Mouse (Mus musculus) T-helper 17 cell (primary cell): ENCODE measurements around the gene Gm17304.

ENCODE experiments used
- in situ Hi-C, 2 experiments: fragments of 300-600 bp; cut with MboI, MseI; formaldehyde crosslinking; loops; 1 replicate in 1 of 2; 2 replicates in 1 of 2; pipeline ENCODE4 v1.15.1; 2025; ENCODE audit warnings: high pct_unique_total_duplicates in 2 of 2

Gene Gm17304

GRCm38 (mm10) chr5:106608798-106609197 is at the start of gene Gm17304:
Gene Gm17304, plus strand, starts transcription at chr5:106609098.
- in situ Hi-C loops = no loop called here

GRCm38 (mm10) chr5:106560631-106561498 is 48.0 kb upstream of the Gm17304 start:
- in situ Hi-C loops = no loop called here

GRCm38 (mm10) chr5:106561499-106561822 is 47.4 kb upstream of the Gm17304 start:
- in situ Hi-C loops = no loop called here

DNA sequence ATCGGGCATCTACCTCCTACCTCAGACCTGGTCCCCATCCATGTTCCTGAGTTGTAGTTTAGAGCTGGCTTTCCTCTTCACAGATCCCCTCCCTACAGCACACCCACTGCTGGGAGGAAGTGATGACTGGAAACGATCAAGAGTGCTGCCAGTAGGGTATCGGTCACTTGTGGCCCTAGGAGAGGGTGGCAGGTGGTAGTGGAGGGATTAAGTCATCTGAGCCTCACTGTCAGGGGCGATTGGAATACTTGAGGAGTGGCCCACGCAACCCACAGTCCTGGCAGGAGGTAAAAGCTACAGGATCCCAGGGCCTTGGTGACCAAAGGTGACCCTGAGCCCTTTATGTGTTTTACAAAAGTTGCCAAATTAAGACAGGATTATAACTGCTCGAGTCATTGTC is 42.9 kb upstream of the Gm17304 start:
- in situ Hi-C loops = no loop called here

- in situ Hi-C loops = loop anchor here in 1 of 2 experiments (5.0 kb wide), 1 partner anchor 107 kb away; no protein-coding TSS in a partner anchor
Measured at GRCm38 (mm10) chr5:106573742-106574559, 34.9 kb upstream of the Gm17304 start.

- in situ Hi-C loops = loop anchor here in 1 of 2 experiments (5.0 kb wide), 1 partner anchor 107 kb away; no protein-coding TSS in a partner anchor
Measured at GRCm38 (mm10) chr5:106574560-106574946, 34.3 kb upstream of the Gm17304 start.

DNA sequence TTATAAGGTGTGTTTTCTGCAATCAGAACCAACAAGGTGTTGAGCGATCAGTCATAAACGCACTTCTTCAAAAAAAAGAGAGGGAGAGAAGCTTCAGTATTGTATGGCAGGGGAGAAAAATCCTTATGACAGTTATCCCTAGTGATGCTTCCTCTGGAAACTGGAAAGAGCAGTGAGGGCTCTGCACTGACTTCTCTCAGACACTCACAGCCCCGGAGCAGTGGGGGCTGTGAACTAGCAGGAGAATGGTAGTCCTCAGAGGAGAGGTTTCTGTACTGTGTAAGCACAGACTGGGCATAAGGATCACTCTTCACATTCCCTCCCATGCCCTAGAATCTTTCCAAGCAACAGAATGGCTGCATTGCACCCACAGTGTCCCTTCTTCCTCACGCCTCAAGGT is 33.8 kb upstream of the Gm17304 start:
- in situ Hi-C loops = no loop called here

DNA sequence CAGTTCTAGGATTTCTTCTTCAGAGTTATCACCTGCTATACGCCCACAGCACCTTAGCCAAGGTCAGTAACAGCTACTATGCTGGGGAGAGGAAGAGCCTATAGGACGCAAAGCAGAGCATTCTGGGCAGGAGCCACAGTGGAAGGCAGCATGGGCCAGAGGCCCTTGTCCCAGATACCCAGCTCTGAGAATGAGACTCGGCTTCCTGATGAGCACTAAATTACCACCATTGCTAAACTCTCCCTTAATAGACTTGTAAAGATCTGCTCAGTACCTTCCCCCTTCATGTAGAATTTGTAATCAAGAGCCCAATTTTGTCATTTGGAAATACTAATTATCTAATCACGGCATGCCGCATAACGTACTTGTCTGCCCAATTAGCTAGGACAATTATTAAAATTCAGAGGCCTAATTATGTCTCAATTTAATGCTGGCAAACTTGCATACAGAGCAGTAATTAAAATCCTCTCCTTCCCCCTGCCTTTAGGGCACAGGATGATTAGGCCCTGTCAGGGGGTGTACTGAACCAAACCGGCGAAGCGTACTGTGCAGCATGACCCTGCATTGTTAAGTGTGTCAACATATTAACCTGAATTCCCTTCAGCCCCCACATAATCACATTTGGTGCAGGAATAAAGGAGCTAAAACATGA is 31.5 kb upstream of the Gm17304 start:
- in situ Hi-C loops = no loop called here

GRCm38 (mm10) chr5:106580943-106581342 is 28.0 kb upstream of the Gm17304 start:
- in situ Hi-C loops = no loop called here

GRCm38 (mm10) chr5:106589006-106589405 is 19.9 kb upstream of the Gm17304 start:
- in situ Hi-C loops = no loop called here

DNA sequence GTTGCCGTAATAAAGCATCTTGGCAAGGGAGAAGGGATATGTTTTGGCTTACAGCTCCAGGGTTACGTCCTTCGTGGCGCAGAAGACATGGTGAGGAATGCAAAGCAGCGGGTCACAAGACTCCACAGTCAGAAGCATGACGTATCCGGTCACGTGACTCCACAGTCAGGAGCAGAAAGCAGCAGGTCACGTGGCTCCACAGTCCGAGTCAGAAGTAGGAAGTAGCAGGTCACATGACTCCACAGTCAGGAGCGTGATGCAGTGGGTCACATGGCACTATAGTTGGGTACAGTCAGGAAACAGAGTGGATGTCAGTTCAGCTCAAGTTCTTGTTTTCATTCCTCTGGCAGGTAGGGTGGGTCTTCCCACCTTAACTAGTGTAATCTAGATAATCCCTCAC is 19.2 kb upstream of the Gm17304 start:
- in situ Hi-C loops = no loop called here

DNA sequence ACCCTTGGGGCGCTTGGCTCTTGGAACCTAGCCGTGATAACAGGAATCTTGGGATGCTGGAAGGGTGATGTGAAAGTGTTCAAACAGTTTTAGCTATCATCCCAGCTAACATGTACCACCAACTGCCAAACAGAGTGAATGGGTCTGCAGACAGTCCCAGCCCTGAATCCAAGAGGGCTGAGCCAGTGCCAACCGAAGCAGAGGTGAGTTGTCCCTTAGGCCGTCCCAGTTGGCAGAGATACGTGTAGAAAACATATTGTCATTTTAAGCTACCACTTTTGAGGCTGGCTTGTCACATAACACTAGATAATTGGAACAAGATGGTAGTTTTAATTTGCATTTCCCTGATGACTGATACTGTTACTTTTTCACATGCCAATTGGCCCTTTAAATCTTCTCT is 18.2 kb upstream of the Gm17304 start:
- in situ Hi-C loops = no loop called here

DNA sequence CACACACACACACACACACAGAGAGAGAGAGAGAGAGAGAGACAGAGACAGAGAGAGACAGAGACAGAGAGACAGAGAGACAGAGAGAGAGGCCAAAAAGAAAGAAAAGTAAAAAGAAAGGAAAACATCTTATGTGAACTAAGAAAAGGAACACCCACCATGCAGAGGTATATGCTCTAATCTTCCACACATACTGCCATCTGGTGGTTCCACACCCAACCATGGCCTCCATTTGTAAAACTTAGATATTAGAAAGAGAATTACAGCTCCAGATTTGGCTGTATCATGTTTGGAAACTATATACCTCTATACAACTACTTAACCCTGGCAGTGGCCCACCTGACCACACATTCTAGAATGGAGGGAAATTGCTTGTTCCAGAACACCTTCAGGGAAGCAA is 14.5 kb upstream of the Gm17304 start:
- in situ Hi-C loops = no loop called here

GRCm38 (mm10) chr5:106597472-106597871 is 11.4 kb upstream of the Gm17304 start:
- in situ Hi-C loops = no loop called here

DNA sequence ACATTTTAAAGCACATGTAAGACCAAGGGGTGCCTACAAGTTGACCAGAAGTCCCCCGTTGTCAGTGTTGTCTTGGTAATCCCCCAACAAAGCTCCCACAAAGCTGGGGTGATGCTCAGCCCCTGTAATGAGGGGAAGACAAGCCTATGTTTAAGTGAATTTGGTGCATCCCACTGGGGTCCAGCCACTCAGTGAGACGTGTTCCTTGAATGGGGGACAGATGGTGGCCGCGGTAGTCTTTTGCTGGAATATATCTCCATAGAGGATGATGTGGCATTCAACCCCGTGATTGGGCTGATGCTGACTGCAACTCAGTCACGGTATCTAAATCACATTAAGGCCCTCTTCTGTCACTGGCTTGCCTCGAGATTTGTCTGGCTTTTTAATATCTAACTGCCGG is 9.4 kb upstream of the Gm17304 start:
- in situ Hi-C loops = no loop called here

DNA sequence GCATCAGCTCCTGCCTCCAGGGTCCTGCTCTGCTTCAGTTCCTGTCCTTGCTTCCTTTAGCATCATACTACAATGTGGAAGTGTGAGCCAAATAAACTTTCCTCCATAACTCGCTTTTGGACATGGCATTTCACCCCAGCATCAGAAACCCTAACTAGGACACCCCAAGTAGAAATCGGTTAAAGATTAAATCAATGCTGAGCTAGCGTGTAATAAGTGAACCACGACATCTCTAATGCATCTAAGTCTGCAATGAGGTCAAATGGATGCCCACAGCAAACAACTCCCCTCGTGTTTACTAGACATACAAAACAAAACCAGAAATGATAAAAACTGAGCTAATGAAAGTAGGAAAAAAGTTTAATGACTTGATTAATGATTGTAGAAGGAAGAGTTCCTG is 4.5 kb upstream of the Gm17304 start:
- in situ Hi-C loops = no loop called here

GRCm38 (mm10) chr5:106605096-106605495 is 3.8 kb upstream of the Gm17304 start:
- in situ Hi-C loops = no loop called here

- in situ Hi-C loops = no loop called here
Measured at GRCm38 (mm10) chr5:106607081-106607480, 1.8 kb upstream of the Gm17304 start.

- in situ Hi-C loops = no loop called here
Measured at GRCm38 (mm10) chr5:106612151-106612550, 3.3 kb downstream of the Gm17304 start.

- in situ Hi-C loops = no loop called here
Measured at GRCm38 (mm10) chr5:106614570-106614969, 5.7 kb downstream of the Gm17304 start.

- in situ Hi-C loops = no loop called here
Measured at GRCm38 (mm10) chr5:106615006-106615405, 6.1 kb downstream of the Gm17304 start.

- in situ Hi-C loops = loop anchor here in 1 of 2 experiments (5.0 kb wide), 1 partner anchor 73 kb away; no protein-coding TSS in a partner anchor
Measured at GRCm38 (mm10) chr5:106620446-106620845, 11.5 kb downstream of the Gm17304 start.
